Mouse (Mus musculus): Measurements from ENCODE around the gene Riox1. TPM values are rescaled to one million over a fixed set of nuclear protein-coding genes. Genes with fewer than 3 reads are reported as not detected.

Riox1 gene
- polyA plus RNA-seq (2014; fragmentation: Illumina TruSeq; extraction: RNeasy Lipid Tissue Mini Kit (QIAGEN cat#74804); ENCODE audit: insufficient read depth, low read depth, low replicate concordance), result 11.2 TPM

DNA sequence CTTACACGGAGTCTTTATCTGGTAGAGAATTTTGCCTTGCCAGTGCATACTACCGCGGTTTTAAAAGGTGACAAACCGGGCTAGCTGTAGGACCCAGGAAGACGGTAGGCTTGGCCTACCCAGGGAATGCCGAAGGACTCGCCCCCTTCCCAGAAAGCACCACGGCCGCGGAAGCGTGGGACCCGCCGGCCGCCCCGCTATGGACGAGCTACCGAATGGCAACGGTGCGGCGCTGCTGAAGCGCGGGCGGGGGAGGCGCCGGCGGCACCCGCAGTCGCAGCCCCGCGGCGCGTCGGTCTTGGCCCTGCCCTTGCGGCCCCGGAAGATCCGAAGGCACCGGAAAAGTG lies at the start of gene Riox1:
Riox1 (plus strand) TSS at position 116 of the 347 bp plus-strand sequence.

DNA sequence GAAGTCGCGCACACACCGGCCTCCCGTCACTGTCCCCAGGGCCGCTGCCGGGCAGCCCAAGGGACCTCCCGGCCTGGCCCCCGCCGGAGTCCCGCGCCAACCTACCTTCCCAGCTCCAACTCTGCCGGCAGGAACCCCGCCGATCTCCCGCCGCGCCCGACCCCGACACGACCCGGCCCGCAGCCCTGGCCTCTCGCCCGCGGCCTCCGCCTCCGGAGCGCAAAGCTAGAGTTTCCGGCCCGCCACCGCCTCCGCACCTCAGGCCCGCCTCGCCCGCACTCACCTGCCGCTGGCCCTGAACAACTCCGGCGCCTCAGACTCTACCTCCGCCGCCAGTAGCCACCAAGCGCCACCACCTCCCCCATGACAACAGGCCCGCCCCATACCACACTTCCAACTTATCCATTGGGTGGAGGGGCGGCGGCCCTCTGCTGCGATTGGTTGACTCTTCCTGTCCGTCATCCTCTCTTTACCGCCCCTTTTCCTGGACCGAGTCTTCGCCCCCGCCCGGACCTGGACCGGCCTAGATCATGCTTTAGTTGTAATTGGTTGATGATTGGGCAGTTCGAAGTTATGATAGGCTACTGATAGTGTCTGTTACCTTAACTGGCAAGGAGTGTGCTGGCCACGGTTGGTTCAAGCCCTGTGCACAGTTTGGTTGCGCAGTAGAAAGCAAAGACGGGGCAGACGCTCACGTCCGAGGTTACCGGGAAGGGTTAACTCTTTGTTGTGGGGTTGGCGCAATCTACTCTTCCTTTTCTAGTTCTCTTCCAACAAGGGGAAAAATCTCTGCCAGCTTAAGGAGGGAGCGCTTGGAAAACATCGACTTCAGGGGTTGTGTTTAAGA lies 28.6 kb upstream of the Riox1 start, which contains the start of gene Numb:
Numb (minus strand) TSS at position 400 of the 847 bp plus-strand sequence.

DNA sequence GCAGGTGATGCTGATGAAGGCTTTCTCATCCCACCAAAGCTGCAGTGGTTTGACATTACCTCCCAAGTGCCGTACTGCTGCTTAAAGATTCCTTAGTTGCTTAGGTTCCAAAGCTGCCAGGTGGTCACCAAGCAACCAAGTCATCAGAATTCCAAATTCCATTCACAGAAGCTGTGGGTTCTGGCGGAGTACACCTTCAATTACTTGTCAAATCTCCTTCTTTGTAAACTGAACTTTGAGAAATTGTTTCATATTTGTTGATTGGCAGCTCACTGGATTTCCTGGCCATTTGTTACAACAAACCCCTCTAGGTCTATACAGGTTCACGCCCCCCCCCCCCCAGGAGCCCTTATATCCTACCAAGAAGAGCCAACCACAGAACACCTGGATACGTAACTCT lies 34.3 kb downstream of the Riox1 start, which contains the start of gene Heatr4:
Heatr4 (minus strand) TSS at position 101 of the 400 bp plus-strand sequence.

DNA sequence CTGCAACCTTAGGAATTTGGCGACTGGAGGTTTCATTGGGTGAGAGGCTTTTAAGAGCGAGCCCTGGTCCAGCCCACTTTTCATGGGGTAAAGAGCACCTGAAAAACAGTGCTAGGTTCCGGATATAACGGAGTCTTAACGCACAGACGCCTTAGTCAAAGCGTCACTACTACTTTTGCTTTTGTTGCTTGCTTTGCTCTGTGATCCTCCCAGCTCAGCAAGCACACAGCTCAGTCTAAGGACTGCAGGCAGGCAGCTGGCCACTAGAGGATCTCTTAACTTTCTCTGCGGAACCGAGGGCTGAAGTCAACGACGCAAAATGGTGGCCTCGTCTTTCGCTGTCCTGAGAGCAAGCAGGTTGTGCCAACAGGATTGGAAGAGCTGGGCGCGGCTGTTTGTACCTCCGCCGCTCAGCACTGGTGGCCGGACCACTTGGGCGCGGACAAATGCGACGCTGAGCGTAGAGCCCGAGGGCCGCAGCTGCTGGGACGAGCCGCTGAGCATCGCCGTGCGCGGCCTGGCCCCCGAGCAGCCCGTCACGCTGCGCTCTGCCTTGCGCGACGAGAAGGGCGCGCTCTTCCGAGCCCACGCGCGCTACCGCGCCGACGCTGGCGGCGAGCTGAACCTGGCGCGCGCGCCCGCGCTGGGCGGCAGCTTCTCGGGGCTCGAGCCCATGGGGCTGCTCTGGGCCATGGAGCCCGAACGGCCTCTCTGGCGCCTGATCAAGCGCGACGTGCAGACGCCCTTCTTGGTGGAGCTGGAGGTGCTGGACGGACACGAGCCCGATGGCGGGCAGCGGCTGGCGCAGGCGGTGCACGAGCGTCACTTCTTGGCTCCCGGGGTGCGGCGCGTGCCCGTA lies 37.4 kb downstream of the Riox1 start, which contains the start of gene Acot2:
Acot2 (plus strand) TSS at position 279 of the 859 bp plus-strand sequence.

Other genes starting within 250 kb of the Riox1 start
- gene Papln, start 187.0 kb upstream of the Riox1 start, polyA plus RNA-seq (2014; fragmentation: Illumina TruSeq; extraction: RNeasy Lipid Tissue Mini Kit (QIAGEN cat#74804); ENCODE audit: insufficient read depth, low read depth, low replicate concordance), result 0.14 TPM
- 36.8 TPM for gene Numb, start 28.7 kb upstream of the Riox1 start, polyA plus RNA-seq (2014; fragmentation: Illumina TruSeq; extraction: RNeasy Lipid Tissue Mini Kit (QIAGEN cat#74804); ENCODE audit: insufficient read depth, low read depth, low replicate concordance)
- gene Heatr4, start 34.2 kb downstream of the Riox1 start, polyA plus RNA-seq (2014; fragmentation: Illumina TruSeq; extraction: RNeasy Lipid Tissue Mini Kit (QIAGEN cat#74804); ENCODE audit: insufficient read depth, low read depth, low replicate concordance), result not detected
- 9.2 TPM for gene Acot2, start 37.3 kb downstream of the Riox1 start, polyA plus RNA-seq (2014; fragmentation: Illumina TruSeq; extraction: RNeasy Lipid Tissue Mini Kit (QIAGEN cat#74804); ENCODE audit: insufficient read depth, low read depth, low replicate concordance)
- 97.6 TPM for gene Acot1, start 58.9 kb downstream of the Riox1 start, polyA plus RNA-seq (2014; fragmentation: Illumina TruSeq; extraction: RNeasy Lipid Tissue Mini Kit (QIAGEN cat#74804); ENCODE audit: insufficient read depth, low read depth, low replicate concordance)
- 0.31 TPM for gene Acot4, start 87.8 kb downstream of the Riox1 start, polyA plus RNA-seq (2014; fragmentation: Illumina TruSeq; extraction: RNeasy Lipid Tissue Mini Kit (QIAGEN cat#74804); ENCODE audit: insufficient read depth, low read depth, low replicate concordance)
- not detected for gene Gm49366, start 88.3 kb downstream of the Riox1 start, polyA plus RNA-seq (2014; fragmentation: Illumina TruSeq; extraction: RNeasy Lipid Tissue Mini Kit (QIAGEN cat#74804); ENCODE audit: insufficient read depth, low read depth, low replicate concordance)
- not detected for gene Acot3, start 101.5 kb downstream of the Riox1 start, polyA plus RNA-seq (2014; fragmentation: Illumina TruSeq; extraction: RNeasy Lipid Tissue Mini Kit (QIAGEN cat#74804); ENCODE audit: insufficient read depth, low read depth, low replicate concordance)
- not detected for gene Acot5, start 118.7 kb downstream of the Riox1 start, polyA plus RNA-seq (2014; fragmentation: Illumina TruSeq; extraction: RNeasy Lipid Tissue Mini Kit (QIAGEN cat#74804); ENCODE audit: insufficient read depth, low read depth, low replicate concordance)
- gene Acot6, start 150.0 kb downstream of the Riox1 start, polyA plus RNA-seq (2014; fragmentation: Illumina TruSeq; extraction: RNeasy Lipid Tissue Mini Kit (QIAGEN cat#74804); ENCODE audit: insufficient read depth, low read depth, low replicate concordance), result 1.3 TPM
- gene Dnal1, start 163.8 kb downstream of the Riox1 start, polyA plus RNA-seq (2014; fragmentation: Illumina TruSeq; extraction: RNeasy Lipid Tissue Mini Kit (QIAGEN cat#74804); ENCODE audit: insufficient read depth, low read depth, low replicate concordance), result 4.7 TPM
- 1.4 TPM for gene Pnma1, start 197.9 kb downstream of the Riox1 start, polyA plus RNA-seq (2014; fragmentation: Illumina TruSeq; extraction: RNeasy Lipid Tissue Mini Kit (QIAGEN cat#74804); ENCODE audit: insufficient read depth, low read depth, low replicate concordance)